Comparison of ENCODE assay signal across 8 mouse cellular contexts in genomic region chr7:105554212-105554942, GRCm38 (mm10). TPM values are rescaled to one million over a fixed set of nuclear protein-coding genes. Genes with fewer than 3 reads are reported as not detected.
A peak's percentile ranks its signal among the peaks of the same experiment; 100 is the strongest.
DNase-seq lines count a peak whose midpoint lies in the region; ATAC-seq lines count a peak whose summit lies in the region.

Gene Smpd1, plus strand, starts transcription at chr7:105554360.

- H3K27me3 ChIP-seq in intestine, embryonic 14.5 days (replicated peaks; ENCODE audit: control insufficient read depth, insufficient read depth, low read length) = no peaks in the 10 kb centered on the region

- peaks cover 23% of the 10 kb centered on the region; the same call in 1 of the 2 replicates for H3K36me3 ChIP-seq in intestine, embryonic 14.5 days (ENCODE audit: control insufficient read depth, insufficient read depth, low read length)

- H3K4me1 ChIP-seq in intestine, embryonic 14.5 days (replicated peaks; ENCODE audit: control insufficient read depth, insufficient read depth, low read length) = peaks cover 4% of the 10 kb centered on the region; the same call in 1 of the 2 replicates

- H3K9ac ChIP-seq in intestine, embryonic 14.5 days (ENCODE audit: low read length) = peak within 1 kb of the TSS; percentile 49

- intact Hi-C loops in gastrocnemius, postnatal 14 days (cut with DNase I; ENCODE audit: low total_unique reads) = no loop called here
- intact Hi-C loops in left cerebral cortex, postnatal 14 days (cut with DNase I) = loop anchor here (5.0 to 10.0 kb wide), 3 partner anchors 48 to 180 kb away; partner anchors contain the start of genes Hpx, Ilk, Rrp8 and Trim3

- peak within 1 kb of the TSS; percentile 73 for H3K4me2 ChIP-seq in intestine, embryonic 14.5 days (ENCODE audit: low read length)

- H3K9me3 ChIP-seq in intestine, embryonic 14.5 days (ENCODE audit: control insufficient read depth, low read length) = no peaks in the 10 kb centered on the region

- DNase-seq in adipocyte (ENCODE audit: low spot score) = peak; percentile 86
- DNase-seq in embryo, embryonic 10 days (ENCODE audit: low spot score) = peak; percentile 92
- peak; percentile 91 for DNase-seq in gastrocnemius, postnatal 14 days
- DNase-seq in intestine, embryonic 14.5 days (ENCODE audit: low spot score) = peak; percentile 85
- DNase-seq in left cerebral cortex, postnatal 14 days (ENCODE audit: low spot score in 2 of 2) = peak; percentile 88 to 93
- peak; percentile 89 for DNase-seq in mesoderm, embryonic 11.5 days (ENCODE audit: low read depth, low spot score)
- peak; percentile 86 to 92 for DNase-seq in right cerebral cortex, postnatal 36 days (ENCODE audit: low spot score in 2 of 2)
- peak; percentile 93 for DNase-seq in yolk sac, embryonic 10.5 days (ENCODE audit: low spot score)

- peak within 1 kb of the TSS; percentile 71 for H3K4me3 ChIP-seq in intestine, embryonic 14.5 days (ENCODE audit: low read depth, low read length)

- peak within 1 kb of the TSS; percentile 33; the same call in 1 of the 2 replicates for H3K27ac ChIP-seq in intestine, embryonic 14.5 days (ENCODE audit: low read depth)

- WGBS in intestine, embryonic 14.5 days = 2% methylated on average over 26 of the region's 26 CpGs

- peak; percentile 92 for ATAC-seq in intestine, embryonic 14.5 days (replicated peaks; ENCODE audit: low FRiP score, low TSS enrichment, low read depth)

RNA-seq across cellular contexts. Expression of gene Smpd1, which starts in this region (rescaled TPM):
- total RNA-seq in gastrocnemius, postnatal 14 days (2021) = 10 to 100 TPM; 43.7 to 44.1 TPM
- polyA plus RNA-seq in intestine, embryonic 14.5 days (2014; fragmentation: Nextera tagmentation; extraction: Ambion mirVana) = 36.1 and 37.5 TPM in 2 replicates
- 100 to 1,000 TPM; 111 to 112 TPM for total RNA-seq in left cerebral cortex, postnatal 14 days (2021)

Comparison
In these comparisons a context has a peak if more than half of its experiments do, and no peak if none do; other contexts are left out.
1. Peak in every context shown above with its lines: DNase-seq, ATAC-seq, H3K4me3 ChIP-seq and H3K27ac ChIP-seq.